Mouse (Mus musculus): ENCODE data around the gene Dcpp2. TPM values are rescaled to one million over a fixed set of nuclear protein-coding genes. Genes with fewer than 3 reads are reported as not detected.

Dcpp2 gene
- polyA plus RNA-seq (2014; fragmentation: Illumina TruSeq; extraction: RNeasy Lipid Tissue Mini Kit (QIAGEN cat#74804)) = not detected

DNA sequence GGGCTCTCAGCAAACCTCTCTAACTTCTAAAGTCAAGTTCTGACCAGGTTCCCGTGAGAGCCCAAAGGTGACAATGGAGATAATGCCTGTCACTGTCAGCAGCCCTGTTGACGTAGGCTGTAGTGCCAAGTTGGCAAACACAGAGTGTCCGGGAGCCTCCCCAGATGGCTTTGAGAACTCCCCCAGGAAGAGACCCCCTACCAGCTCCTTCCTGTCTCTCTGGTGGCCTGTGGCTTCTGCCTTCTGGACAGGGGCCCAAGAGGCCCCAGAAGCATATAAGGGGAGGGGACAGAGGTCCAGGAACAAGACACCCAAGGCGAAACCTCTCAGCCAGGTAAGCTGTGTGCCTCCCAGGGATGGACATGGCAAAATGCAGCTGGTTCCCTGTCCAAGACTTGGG, at the start of gene Dcpp2, which contains the start of gene Dcpp1:
Dcpp2 (plus strand) TSS at position 305 of the 400 bp plus-strand sequence.
Dcpp1 (plus strand) TSS at position 301 of the 400 bp plus-strand sequence.

DNA sequence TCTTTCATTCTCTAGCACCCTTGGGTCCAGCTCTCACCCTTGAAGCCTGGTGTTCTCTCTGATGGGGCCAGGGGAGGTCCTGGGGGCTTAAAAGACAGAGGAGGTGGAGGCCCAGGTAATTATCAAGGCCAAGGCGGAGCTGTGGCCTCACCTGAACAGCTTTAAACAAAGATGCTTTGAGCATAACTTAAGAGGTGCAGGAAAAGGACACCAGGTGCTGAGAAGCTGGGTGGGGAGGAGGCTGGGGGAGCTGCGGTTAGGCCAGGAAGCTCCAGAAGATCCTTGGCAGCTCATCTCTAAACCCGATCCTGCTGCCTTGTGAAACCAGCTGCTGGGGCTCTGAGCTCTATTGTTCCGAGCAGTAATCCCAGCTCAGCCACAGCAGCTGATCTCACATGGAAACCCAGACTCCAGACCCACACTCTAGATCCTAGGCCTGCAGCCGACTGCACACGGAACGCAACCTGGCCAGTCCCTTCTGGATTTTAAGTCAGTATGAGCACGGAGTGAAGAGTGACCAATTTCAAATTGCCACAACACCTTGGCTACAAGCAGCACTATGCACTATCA, 44.6 kb upstream of the Dcpp2 start, which contains the start of gene Prss33:
Prss33 (minus strand) TSS at position 51 of the 570 bp plus-strand sequence.

GRCm38 (mm10) chr17:23843812-23844273, 36.8 kb upstream of the Dcpp2 start, which contains the start of the genes Prss32 and Prss41:
TSS of gene Prss32 (plus strand) at chr17:23843855.
TSS of gene Prss41 (minus strand) at chr17:23844172.

DNA sequence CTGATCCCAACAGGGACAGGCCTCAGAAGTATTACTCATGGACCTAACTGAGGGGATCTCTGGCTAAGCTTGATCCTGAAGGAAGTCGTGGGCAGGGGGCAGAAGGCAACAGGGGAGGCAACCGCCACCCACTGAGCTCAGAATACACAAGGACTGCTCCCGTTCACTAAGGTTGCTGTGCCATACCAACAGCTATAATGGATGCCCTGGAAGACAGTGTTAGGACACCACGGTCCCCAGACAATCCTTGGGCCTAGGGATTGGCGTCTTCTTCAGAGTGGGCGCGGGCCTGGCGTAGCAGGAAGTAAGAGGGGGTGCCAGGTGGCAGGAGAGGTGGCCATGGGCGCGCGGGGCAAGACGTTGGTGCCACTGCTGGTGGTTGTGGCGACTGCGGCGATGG, 12.9 kb upstream of the Dcpp2 start, which contains the start of gene Prss21:
Prss21 (plus strand) TSS at position 301 of the 400 bp plus-strand sequence.

DNA sequence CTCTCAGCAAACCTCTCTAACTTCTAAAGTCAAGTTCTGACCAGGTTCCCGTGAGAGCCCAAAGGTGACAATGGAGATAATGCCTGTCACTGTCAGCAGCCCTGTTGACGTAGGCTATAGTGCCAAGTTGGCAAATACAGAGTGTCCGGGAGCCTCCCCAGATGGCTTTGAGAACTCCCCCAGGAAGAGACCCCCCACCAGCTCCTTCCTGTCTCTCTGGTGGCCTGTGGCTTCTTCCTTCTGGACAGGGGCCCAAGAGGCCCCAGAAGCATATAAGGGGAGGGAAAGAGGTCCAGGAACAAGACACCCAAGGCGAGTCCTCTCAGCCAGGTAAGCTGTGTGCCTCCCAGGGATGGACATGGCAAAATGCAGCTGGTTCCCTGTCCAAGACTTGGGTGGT, 36.5 kb downstream of the Dcpp2 start, which contains the start of gene Dcpp3:
Dcpp3 (plus strand) TSS at position 301 of the 400 bp plus-strand sequence.

DNA sequence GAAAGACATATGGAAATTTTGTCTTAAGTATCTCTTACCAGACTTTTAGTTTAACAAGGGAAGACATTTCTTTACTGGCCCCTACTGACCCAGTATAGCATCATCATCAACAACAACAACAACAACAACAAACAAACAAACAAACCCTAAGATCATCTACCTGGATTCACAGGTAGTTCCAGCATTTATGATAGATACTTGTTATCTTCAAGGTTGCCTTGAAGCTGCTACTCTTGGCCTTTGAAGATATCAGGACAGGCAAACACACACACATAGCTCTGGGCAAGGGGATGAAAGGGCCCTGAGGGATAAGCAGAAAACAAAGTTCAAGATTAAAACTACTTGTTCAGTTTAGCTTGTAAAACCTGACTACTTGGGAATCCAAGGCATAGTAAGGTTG, 60.7 kb downstream of the Dcpp2 start, which contains the start of gene Sbp:
Sbp (plus strand) TSS at position 301 of the 400 bp plus-strand sequence.

Other genes with a start within 250 kb of the Dcpp2 start
- 0.26 TPM for gene Mmp25, start 235.6 kb upstream of the Dcpp2 start, polyA plus RNA-seq (2014; fragmentation: Illumina TruSeq; extraction: RNeasy Lipid Tissue Mini Kit (QIAGEN cat#74804))
- not detected for gene Bicdl2, start 220.4 kb upstream of the Dcpp2 start, polyA plus RNA-seq (2014; fragmentation: Illumina TruSeq; extraction: RNeasy Lipid Tissue Mini Kit (QIAGEN cat#74804))
- gene Hcfc1r1, start 207.3 kb upstream of the Dcpp2 start, polyA plus RNA-seq (2014; fragmentation: Illumina TruSeq; extraction: RNeasy Lipid Tissue Mini Kit (QIAGEN cat#74804)) = 3.5 TPM
- 3.6 TPM for gene Thoc6, start 207.0 kb upstream of the Dcpp2 start, polyA plus RNA-seq (2014; fragmentation: Illumina TruSeq; extraction: RNeasy Lipid Tissue Mini Kit (QIAGEN cat#74804))
- gene Tnfrsf12a, start 203.4 kb upstream of the Dcpp2 start, polyA plus RNA-seq (2014; fragmentation: Illumina TruSeq; extraction: RNeasy Lipid Tissue Mini Kit (QIAGEN cat#74804)) = not detected
- gene Cldn6, start 201.6 kb upstream of the Dcpp2 start, polyA plus RNA-seq (2014; fragmentation: Illumina TruSeq; extraction: RNeasy Lipid Tissue Mini Kit (QIAGEN cat#74804)) = not detected
- gene Cldn9, start 196.9 kb upstream of the Dcpp2 start, polyA plus RNA-seq (2014; fragmentation: Illumina TruSeq; extraction: RNeasy Lipid Tissue Mini Kit (QIAGEN cat#74804)) = not detected
- gene 1520401A03Rik, start 158.1 kb upstream of the Dcpp2 start, polyA plus RNA-seq (2014; fragmentation: Illumina TruSeq; extraction: RNeasy Lipid Tissue Mini Kit (QIAGEN cat#74804)) = not detected
- 0.46 TPM for gene Pkmyt1, start 154.5 kb upstream of the Dcpp2 start, polyA plus RNA-seq (2014; fragmentation: Illumina TruSeq; extraction: RNeasy Lipid Tissue Mini Kit (QIAGEN cat#74804))
- 2.0 TPM for gene Paqr4, start 140.0 kb upstream of the Dcpp2 start, polyA plus RNA-seq (2014; fragmentation: Illumina TruSeq; extraction: RNeasy Lipid Tissue Mini Kit (QIAGEN cat#74804))
- gene Kremen2, start 135.0 kb upstream of the Dcpp2 start, polyA plus RNA-seq (2014; fragmentation: Illumina TruSeq; extraction: RNeasy Lipid Tissue Mini Kit (QIAGEN cat#74804)) = not detected
- gene Flywch1, start 109.3 kb upstream of the Dcpp2 start, polyA plus RNA-seq (2014; fragmentation: Illumina TruSeq; extraction: RNeasy Lipid Tissue Mini Kit (QIAGEN cat#74804)) = 0.34 TPM
- not detected for gene Flywch2, start 94.8 kb upstream of the Dcpp2 start, polyA plus RNA-seq (2014; fragmentation: Illumina TruSeq; extraction: RNeasy Lipid Tissue Mini Kit (QIAGEN cat#74804))
- 111 TPM for gene Srrm2, start 90.3 kb upstream of the Dcpp2 start, polyA plus RNA-seq (2014; fragmentation: Illumina TruSeq; extraction: RNeasy Lipid Tissue Mini Kit (QIAGEN cat#74804))
- gene Elob, start 51.7 kb upstream of the Dcpp2 start, polyA plus RNA-seq (2014; fragmentation: Illumina TruSeq; extraction: RNeasy Lipid Tissue Mini Kit (QIAGEN cat#74804)) = 18.7 TPM
- not detected for gene Prss33, start 44.8 kb upstream of the Dcpp2 start, polyA plus RNA-seq (2014; fragmentation: Illumina TruSeq; extraction: RNeasy Lipid Tissue Mini Kit (QIAGEN cat#74804))
- not detected for gene Prss32, start 37.0 kb upstream of the Dcpp2 start, polyA plus RNA-seq (2014; fragmentation: Illumina TruSeq; extraction: RNeasy Lipid Tissue Mini Kit (QIAGEN cat#74804))
- gene Prss41, start 36.7 kb upstream of the Dcpp2 start, polyA plus RNA-seq (2014; fragmentation: Illumina TruSeq; extraction: RNeasy Lipid Tissue Mini Kit (QIAGEN cat#74804)) = not detected
- gene Prss21, start 12.8 kb upstream of the Dcpp2 start, polyA plus RNA-seq (2014; fragmentation: Illumina TruSeq; extraction: RNeasy Lipid Tissue Mini Kit (QIAGEN cat#74804)) = not detected
- gene Dcpp1, start within 50 bp of the Dcpp2 start, polyA plus RNA-seq (2014; fragmentation: Illumina TruSeq; extraction: RNeasy Lipid Tissue Mini Kit (QIAGEN cat#74804)) = 1.3 TPM
- 4.1 TPM for gene Dcpp3, start 36.6 kb downstream of the Dcpp2 start, polyA plus RNA-seq (2014; fragmentation: Illumina TruSeq; extraction: RNeasy Lipid Tissue Mini Kit (QIAGEN cat#74804))
- gene Sbp, start 60.8 kb downstream of the Dcpp2 start, polyA plus RNA-seq (2014; fragmentation: Illumina TruSeq; extraction: RNeasy Lipid Tissue Mini Kit (QIAGEN cat#74804)) = not detected
- gene Sbpl, start 74.4 kb downstream of the Dcpp2 start, polyA plus RNA-seq (2014; fragmentation: Illumina TruSeq; extraction: RNeasy Lipid Tissue Mini Kit (QIAGEN cat#74804)) = not detected
- gene Prss30, start 99.7 kb downstream of the Dcpp2 start, polyA plus RNA-seq (2014; fragmentation: Illumina TruSeq; extraction: RNeasy Lipid Tissue Mini Kit (QIAGEN cat#74804)) = 0.43 TPM
- not detected for gene Prss22, start 117.2 kb downstream of the Dcpp2 start, polyA plus RNA-seq (2014; fragmentation: Illumina TruSeq; extraction: RNeasy Lipid Tissue Mini Kit (QIAGEN cat#74804))
- gene Prss27, start 157.3 kb downstream of the Dcpp2 start, polyA plus RNA-seq (2014; fragmentation: Illumina TruSeq; extraction: RNeasy Lipid Tissue Mini Kit (QIAGEN cat#74804)) = not detected
- 64.0 TPM for gene Kctd5, start 192.6 kb downstream of the Dcpp2 start, polyA plus RNA-seq (2014; fragmentation: Illumina TruSeq; extraction: RNeasy Lipid Tissue Mini Kit (QIAGEN cat#74804))